Mouse (Mus musculus): ENCODE measurements around the gene Cltc.

- TF ChIP-seq CTCF (IDR thresholded peaks at IDR 0.05; ENCODE audit: control insufficient read depth, insufficient read depth, insufficient replicate concordance, low read depth, low read length), result no peak
- no peak for TF ChIP-seq POLR2A (IDR thresholded peaks at IDR 0.05; ENCODE audit: control insufficient read depth, low read depth, low read length)
Observed at GRCm38 (mm10) chr11:86719390-86719789, 38.0 kb downstream of the Cltc start.

Data from testis, adult 2 months (tissue).